Mouse (Mus musculus) embryo, embryonic 10.5 days (tissue): ENCODE results near the gene Olfr159.
"Not testable (repeated sequence)": the region's sequence is repeated elsewhere in the genome, so short reads cannot be mapped to it uniquely, and the experiment has no call there.

Experiments used
- DNase-seq: peaks from one replicate; pipeline ENCODE4 v3.0.0-alpha.2; 2015; ENCODE audit warnings: low spot score

Gene Olfr159

GRCm38 (mm10) chr4:43770909-43771308, at the start of gene Olfr159:
Gene Olfr159 (minus strand): TSS chr4:43771009.
- DNase-seq: no peak

- DNase-seq: no peak
Observed at GRCm38 (mm10) chr4:43798936-43799335, 28.1 kb upstream of the Olfr159 start.

- not testable (repeated sequence) for DNase-seq
Observed at GRCm38 (mm10) chr4:43795844-43796243, 25.0 kb upstream of the Olfr159 start.

GRCm38 (mm10) chr4:43795296-43795695, 24.5 kb upstream of the Olfr159 start:
- DNase-seq: no peak

DNA sequence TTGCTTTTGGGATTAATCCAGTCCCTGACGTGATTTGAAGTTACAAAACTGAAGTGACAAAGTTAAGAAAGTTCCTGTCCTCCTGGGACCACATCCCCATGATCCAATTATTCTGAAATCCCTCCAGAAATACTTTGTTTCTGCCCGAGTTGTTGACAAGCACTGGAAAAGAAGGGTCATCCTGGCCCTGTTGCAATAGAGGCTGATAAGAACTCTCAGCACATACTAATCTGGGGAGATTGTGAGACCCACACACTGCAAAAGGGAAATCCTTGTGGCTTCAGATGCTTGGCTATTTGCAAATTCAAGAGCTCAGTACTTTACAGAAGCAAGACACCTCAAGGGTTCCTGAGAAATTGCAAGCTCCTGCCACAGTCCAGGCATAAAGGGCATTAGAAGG, 1.5 kb upstream of the Olfr159 start:
- no peak for DNase-seq

GRCm38 (mm10) chr4:43771626-43772025, 817 bp upstream of the Olfr159 start:
- no peak for DNase-seq

DNA sequence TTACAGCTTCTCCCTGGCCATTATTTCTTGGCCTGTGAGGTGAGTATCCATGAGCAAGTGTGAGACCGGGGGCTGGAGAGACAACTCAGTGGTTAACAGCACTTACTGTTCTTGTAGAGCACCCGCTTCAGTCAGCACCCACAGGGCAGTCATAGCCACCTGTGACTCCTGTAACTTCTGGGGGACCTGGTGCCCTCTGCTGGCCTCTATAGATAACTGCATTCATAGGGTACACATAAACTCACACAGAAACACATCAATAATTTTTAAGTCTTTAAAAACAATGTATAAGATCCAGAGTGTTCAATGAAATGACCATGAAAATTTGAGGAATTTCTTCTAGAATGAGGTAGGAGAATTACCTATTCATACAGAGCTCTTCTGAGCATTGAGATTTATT, 1.4 kb downstream of the Olfr159 start:
- DNase-seq: no peak

DNA sequence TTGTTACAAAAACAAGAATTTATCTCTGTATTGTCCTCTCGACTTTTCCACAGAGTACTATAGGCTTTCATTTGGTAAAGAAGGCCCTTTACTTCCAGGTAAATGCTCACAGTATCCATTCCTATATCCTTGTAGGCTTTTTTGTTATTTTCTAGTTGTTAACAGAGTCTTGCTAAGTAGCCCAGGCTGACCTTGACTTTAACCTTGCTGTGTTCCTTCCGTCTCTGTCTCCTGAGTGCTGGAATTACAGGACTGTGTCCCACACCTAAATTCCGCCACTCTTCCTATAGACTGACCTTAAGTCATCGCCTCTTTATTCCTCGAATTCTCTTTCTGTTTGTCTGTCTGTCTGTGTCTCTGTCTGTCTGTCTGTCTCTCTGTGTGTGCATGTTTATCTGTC, 2.5 kb downstream of the Olfr159 start:
- no peak for DNase-seq

GRCm38 (mm10) chr4:43763410-43763809, 7.4 kb downstream of the Olfr159 start:
- peak; percentile 83 for DNase-seq

DNA sequence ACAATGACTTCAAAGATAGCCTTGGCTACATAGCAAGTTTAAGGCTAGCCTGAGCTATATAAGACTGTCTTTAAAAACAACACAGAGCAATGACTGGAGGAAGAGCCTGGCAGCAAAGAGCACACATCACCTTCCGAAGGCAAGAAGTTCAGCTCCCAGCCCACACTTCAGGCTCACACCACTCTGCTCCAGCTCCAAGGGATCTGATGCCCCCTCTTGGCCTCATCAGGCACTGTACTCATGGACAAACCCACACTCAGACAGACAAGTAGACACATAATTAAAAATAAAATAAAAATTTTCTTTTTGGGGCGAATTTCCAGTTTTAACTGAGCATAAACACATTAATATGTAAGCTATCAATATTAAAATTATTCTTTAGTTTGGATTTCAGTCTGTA, 9.5 kb downstream of the Olfr159 start:
- no peak for DNase-seq

DNA sequence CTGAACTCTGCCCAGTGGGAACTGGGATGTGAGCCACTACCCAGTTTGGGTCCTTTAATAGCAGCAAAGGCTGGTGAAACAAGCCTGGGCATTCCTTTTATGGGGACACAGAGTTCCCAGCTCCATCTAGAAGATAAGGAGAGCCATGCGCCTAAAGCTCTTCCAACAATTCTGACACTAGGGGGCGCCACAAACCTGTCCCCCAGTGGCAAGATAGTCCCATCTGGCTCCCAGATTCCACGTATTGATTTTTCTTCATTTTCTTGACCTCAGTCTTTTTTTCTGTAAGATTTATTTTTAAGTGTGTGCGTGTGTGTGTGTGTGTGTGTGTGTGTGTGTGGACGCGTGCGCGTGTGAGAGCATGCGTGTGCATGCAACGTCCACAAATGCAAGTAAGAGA, 10.3 kb downstream of the Olfr159 start:
- DNase-seq: peak; percentile 62

DNA sequence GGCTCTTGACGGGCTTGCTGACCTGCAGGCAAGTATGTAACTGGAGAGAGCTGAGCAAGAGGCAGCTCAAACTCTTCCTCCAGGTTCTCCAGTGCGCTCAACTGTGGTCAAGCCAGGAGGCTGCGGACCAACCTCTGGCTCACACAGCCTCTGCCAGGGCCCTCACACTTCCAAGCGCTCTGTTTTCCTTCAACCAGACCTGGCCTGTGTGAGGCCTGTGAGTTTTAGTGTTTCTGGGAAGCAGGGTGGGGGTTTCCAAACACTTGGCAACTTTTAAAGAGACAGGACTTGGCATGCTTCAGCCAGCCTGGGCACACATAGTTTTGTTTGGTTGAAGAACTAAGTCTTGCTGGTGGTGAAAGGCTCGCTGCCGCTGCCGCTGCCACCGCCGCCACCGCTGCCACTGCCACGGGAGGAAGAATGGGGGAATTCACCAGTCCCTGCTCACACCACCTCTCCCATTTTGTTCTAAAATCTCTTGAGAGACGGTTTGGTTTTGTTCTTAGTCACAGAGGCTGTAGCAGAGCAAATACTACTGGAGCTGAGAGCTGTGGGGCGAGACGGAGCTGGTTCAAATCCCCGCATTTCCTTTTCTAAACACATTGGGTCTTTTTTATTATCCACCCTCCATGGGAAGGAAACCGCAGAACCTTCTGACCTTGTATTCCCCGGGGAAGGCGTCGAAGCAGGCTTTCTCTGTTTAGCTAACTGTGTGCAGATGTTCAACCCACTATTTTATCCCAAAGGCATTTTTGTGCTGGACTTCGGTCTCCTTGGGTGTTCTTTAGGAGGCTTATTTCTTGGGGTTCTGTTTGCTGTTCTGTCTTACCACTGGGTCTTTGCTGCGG, 11.0 kb downstream of the Olfr159 start:
- DNase-seq: peak; percentile 29

- no peak for DNase-seq
Observed at GRCm38 (mm10) chr4:43757213-43757612, 13.6 kb downstream of the Olfr159 start.

- DNase-seq: peak; percentile 80
Observed at GRCm38 (mm10) chr4:43745187-43745586, 25.6 kb downstream of the Olfr159 start.

GRCm38 (mm10) chr4:43743099-43743498, 27.7 kb downstream of the Olfr159 start:
- DNase-seq: no peak

GRCm38 (mm10) chr4:43742637-43743036, 28.2 kb downstream of the Olfr159 start:
- DNase-seq: no peak

DNA sequence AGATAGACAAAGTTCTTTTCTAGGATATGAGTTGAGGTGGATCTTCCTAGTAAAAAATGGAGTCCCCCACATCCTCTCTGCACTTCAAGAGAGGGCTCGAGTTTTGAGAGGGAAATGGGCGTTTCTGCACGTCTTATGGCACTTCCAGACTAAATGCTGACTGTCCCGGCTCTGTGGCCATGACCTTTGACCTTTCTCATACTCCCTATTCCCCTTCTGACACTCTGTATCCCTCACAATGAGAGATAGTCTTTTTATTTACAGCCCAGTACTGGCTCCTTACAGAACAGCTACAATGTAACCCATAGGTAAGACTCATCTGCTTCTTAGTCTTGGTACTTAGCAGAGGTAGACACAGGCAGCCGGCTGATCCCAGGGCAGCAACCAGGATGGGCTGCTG, 29.3 kb downstream of the Olfr159 start:
- no peak for DNase-seq

GRCm38 (mm10) chr4:43738989-43739674, 31.7 kb downstream of the Olfr159 start:
- DNase-seq: no peak

- no peak for DNase-seq
Observed at GRCm38 (mm10) chr4:43737144-43737543, 33.7 kb downstream of the Olfr159 start.

DNA sequence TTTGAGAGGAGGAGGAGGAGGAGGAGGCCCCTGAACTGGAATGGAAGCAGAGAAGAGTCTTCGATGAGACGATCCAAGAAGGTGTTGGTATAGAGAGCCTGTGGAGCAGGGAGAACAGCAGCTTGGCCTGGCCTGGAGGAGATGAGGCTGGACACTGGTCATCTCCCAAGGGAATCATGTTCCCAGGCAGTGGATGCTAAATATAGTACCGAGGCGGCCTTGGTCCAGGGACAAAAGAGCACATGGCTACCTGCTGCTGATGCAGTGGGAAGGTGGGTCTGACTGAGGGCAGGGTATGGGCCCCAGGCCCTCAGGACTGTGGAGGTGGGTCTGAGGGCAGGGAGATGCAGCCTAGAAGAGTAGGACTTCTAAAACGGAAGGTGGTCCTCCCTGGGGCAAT, 37.6 kb downstream of the Olfr159 start:
- no peak for DNase-seq

GRCm38 (mm10) chr4:43732171-43732570, 38.6 kb downstream of the Olfr159 start:
- DNase-seq: no peak

DNA sequence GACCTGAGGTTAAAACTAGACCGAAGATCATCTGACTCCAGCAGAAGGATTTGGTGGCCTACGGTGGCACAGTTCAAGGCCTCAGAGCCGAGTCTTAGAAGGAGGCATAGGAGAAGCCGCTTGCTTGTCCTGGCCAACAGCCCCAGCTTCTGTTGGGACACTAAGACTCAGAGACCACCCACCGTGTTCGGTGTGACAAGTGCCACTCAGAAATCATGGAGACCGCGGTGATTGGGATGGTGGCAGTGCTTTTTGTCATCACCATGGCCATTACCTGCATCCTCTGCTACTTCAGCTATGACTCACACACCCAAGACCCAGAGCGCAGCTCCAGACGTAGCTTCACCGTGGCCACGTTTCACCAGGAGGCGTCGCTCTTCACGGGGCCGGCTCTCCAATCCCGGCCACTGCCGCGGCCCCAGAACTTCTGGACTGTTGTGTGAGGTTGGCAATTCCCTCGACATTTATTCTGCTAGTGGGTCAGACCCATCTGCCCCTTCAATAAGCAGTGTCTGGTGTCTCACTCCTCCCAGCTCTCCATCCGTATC, 40.0 kb downstream of the Olfr159 start:
- DNase-seq: no peak
